Mouse (Mus musculus): ENCODE results near the gene Cyb5d2.

Cyb5d2 gene

GRCm38 (mm10) chr11:72795455-72796295, at the start of gene Cyb5d2, which contains the start of gene Zzef1:
Gene Cyb5d2 (minus strand): TSS chr11:72796142.
Gene Zzef1 (plus strand): TSS chr11:72796226.
- DNase-seq (ENCODE audit: low read depth, low spot score) = peak; percentile 92

GRCm38 (mm10) chr11:72845526-72845925, 49.6 kb upstream of the Cyb5d2 start:
- no peak for DNase-seq (ENCODE audit: low read depth, low spot score)

GRCm38 (mm10) chr11:72843576-72843975, 47.6 kb upstream of the Cyb5d2 start:
- no peak for DNase-seq (ENCODE audit: low read depth, low spot score)

GRCm38 (mm10) chr11:72842731-72843130, 46.8 kb upstream of the Cyb5d2 start:
- no peak for DNase-seq (ENCODE audit: low read depth, low spot score)

GRCm38 (mm10) chr11:72829869-72830268, 33.9 kb upstream of the Cyb5d2 start:
- DNase-seq (ENCODE audit: low read depth, low spot score) = no peak

GRCm38 (mm10) chr11:72821041-72821440, 25.1 kb upstream of the Cyb5d2 start:
- no peak for DNase-seq (ENCODE audit: low read depth, low spot score)

GRCm38 (mm10) chr11:72818067-72818466, 22.1 kb upstream of the Cyb5d2 start:
- DNase-seq (ENCODE audit: low read depth, low spot score) = no peak

GRCm38 (mm10) chr11:72816859-72817258, 20.9 kb upstream of the Cyb5d2 start:
- DNase-seq (ENCODE audit: low read depth, low spot score) = no peak

- no peak for DNase-seq (ENCODE audit: low read depth, low spot score)
Measured at GRCm38 (mm10) chr11:72814188-72814587, 18.2 kb upstream of the Cyb5d2 start.

GRCm38 (mm10) chr11:72813687-72814086, 17.7 kb upstream of the Cyb5d2 start:
- DNase-seq (ENCODE audit: low read depth, low spot score) = no peak

- DNase-seq (ENCODE audit: low read depth, low spot score) = no peak
Measured at GRCm38 (mm10) chr11:72807992-72808391, 12.1 kb upstream of the Cyb5d2 start.

- DNase-seq (ENCODE audit: low read depth, low spot score) = no peak
Measured at GRCm38 (mm10) chr11:72806556-72806955, 10.6 kb upstream of the Cyb5d2 start.

- DNase-seq (ENCODE audit: low read depth, low spot score) = no peak
Measured at GRCm38 (mm10) chr11:72805232-72805631, 9.3 kb upstream of the Cyb5d2 start.

GRCm38 (mm10) chr11:72804586-72804985, 8.6 kb upstream of the Cyb5d2 start:
- no peak for DNase-seq (ENCODE audit: low read depth, low spot score)

- no peak for DNase-seq (ENCODE audit: low read depth, low spot score)
Measured at GRCm38 (mm10) chr11:72803038-72803437, 7.1 kb upstream of the Cyb5d2 start.

GRCm38 (mm10) chr11:72801182-72801581, 5.2 kb upstream of the Cyb5d2 start:
- no peak for DNase-seq (ENCODE audit: low read depth, low spot score)

- no peak for DNase-seq (ENCODE audit: low read depth, low spot score)
Measured at GRCm38 (mm10) chr11:72798112-72798511, 2.2 kb upstream of the Cyb5d2 start.

- no peak for DNase-seq (ENCODE audit: low read depth, low spot score)
Measured at GRCm38 (mm10) chr11:72796773-72797338, 914 bp upstream of the Cyb5d2 start.

- DNase-seq (ENCODE audit: low read depth, low spot score) = no peak
Measured at GRCm38 (mm10) chr11:72796296-72796687, 350 bp upstream of the Cyb5d2 start.

GRCm38 (mm10) chr11:72795149-72795454, 840 bp downstream of the Cyb5d2 start:
- no peak for DNase-seq (ENCODE audit: low read depth, low spot score)

- no peak for DNase-seq (ENCODE audit: low read depth, low spot score)
Measured at GRCm38 (mm10) chr11:72792033-72792432, 3.9 kb downstream of the Cyb5d2 start.

GRCm38 (mm10) chr11:72782503-72782902, 13.4 kb downstream of the Cyb5d2 start:
- no peak for DNase-seq (ENCODE audit: low read depth, low spot score)

- no peak for DNase-seq (ENCODE audit: low read depth, low spot score)
Measured at GRCm38 (mm10) chr11:72782103-72782502, 13.8 kb downstream of the Cyb5d2 start.
